Mouse (Mus musculus) megakaryocyte, embryonic 14.5 days (primary cell): Measurements from ENCODE around the gene Lrrc3c.
"Not testable (repeated sequence)": the region's sequence is repeated elsewhere in the genome, so short reads cannot be mapped to it uniquely, and the experiment has no call there.

Experiments
- FLI1 ChIP-seq: IDR thresholded peaks from 2 replicates; pipeline ENCODE4 v1.6.1; 2012; ENCODE audit warnings: low read length, inconsistent platforms, mixed read lengths
- GATA1 ChIP-seq: IDR thresholded peaks from 3 replicates; pipeline ENCODE4 v1.6.1; 2012; ENCODE audit warnings: mixed read lengths, low read length, inconsistent platforms, borderline replicate concordance

DNA sequence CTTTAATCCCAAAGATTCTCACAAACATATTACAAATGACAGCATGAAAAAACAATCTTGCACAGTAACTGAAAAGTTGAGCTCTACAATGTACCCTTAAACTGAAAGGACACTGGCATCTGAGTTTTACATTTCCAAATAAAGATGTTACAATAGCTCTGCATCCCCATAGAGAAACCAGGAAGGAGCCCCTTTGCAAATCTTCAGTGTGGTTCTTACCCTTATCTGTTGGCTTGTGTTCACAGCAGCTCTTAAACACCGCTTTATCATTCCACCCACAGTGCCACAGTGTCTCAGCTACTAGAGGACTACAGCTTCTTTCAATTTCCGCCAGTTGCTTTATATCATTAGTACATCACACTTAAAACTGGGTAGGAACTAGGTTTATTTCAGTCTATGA lies 26.3 kb downstream of the Lrrc3c start:
- not testable (repeated sequence) for TF ChIP-seq GATA1, FLI1
